Mouse (Mus musculus) olfactory bulb, adult 2 months (tissue): ENCODE measurements at regions not wholly inside any gene's neighbourhood (a gene's known extent, or its start where the extent isn't known, plus 50 kb on each side); places are given as distances from the start of the nearest gene placed in this dataset.

ENCODE experiments used
- CTCF ChIP-seq: fragments of 200-500 bp; IDR thresholded peaks from 2 replicates; pipeline ENCODE4 v1.5.1; 2012; ENCODE audit warnings: low read depth, mild to moderate bottlenecking, low read length, moderate library complexity; ENCODE audit not compliant: insufficient read depth
- POLR2A ChIP-seq: fragments of 200-500 bp; IDR thresholded peaks from 2 replicates; pipeline ENCODE4 v1.6.1; 2012; ENCODE audit warnings: mild to moderate bottlenecking, low read depth, low read length, moderate library complexity; ENCODE audit not compliant: insufficient read depth

- no peak for TF ChIP-seq CTCF
- TF ChIP-seq POLR2A: no peak
These were observed 152.8 kb upstream of the Pkn2 start for GRCm38 (mm10) chr3:143034588-143034987.
